Mouse (Mus musculus) stomach, postnatal 0 days (tissue): ENCODE measurements around the gene Tmem184c.

Experiments
- CTCF ChIP-seq: IDR thresholded peaks from 2 replicates; pipeline ENCODE4 v1.5.1; 2016; ENCODE audit warnings: antibody characterized with exemption, low read depth, mild to moderate bottlenecking, moderate library complexity
- EP300 ChIP-seq: optimal IDR thresholded peaks from 2 replicates; pipeline ENCODE3; 2016; ENCODE audit warnings: antibody characterized with exemption

DNA sequence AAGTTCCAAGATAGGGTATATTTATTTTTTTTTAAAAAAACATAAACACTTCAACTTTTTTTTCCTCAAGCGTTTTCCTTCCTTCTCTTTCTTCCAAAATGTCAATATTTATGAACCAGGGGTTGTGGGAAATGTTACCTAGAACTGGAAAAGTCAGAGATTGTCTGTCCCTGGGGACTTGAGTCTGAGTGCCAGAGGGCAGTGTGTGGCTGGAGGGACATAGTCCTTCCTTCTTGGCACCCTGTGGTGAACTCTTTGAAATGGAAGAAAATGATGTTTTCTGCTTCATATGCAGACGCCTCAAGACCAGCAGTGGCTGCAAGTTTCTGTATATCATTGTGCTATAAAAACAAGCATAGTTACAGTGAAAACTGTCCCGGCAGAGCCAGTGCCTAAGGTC is 20.2 kb upstream of the Tmem184c start:
- TF ChIP-seq EP300 (no peak), CTCF (no peak)
